Mouse (Mus musculus) granulocyte monocyte progenitor cell, adult 5-6 weeks (primary cell): ENCODE data around the gene Pole3. TPM values are rescaled to one million over a fixed set of nuclear protein-coding genes. Genes with fewer than 3 reads are reported as not detected.

Experiments used
- ATAC-seq: replicated peaks from 2 replicates; pipeline ENCODE4 v1.8.0; 2016; ENCODE audit warnings: mild to moderate bottlenecking, moderate TSS enrichment, inconsistent platforms; ENCODE audit not compliant: poor library complexity, severe bottlenecking
- total RNA-seq, 2 experiments: library from RNA; stranded (forward) in 1 of 2; stranded (reverse) in 1 of 2; fragments of 200-712, 200-1000 nt in 1 of 2; fragments of >200 nt in 1 of 2; fragmentation: Nextera tagmentation in 1 of 2; gene quantifications; 2 replicates each; pipeline ENCODE4 v1.2.3; 2014 to 2017

The Pole3 gene
- 63.7 and 69.6 TPM in 2 replicates for total RNA-seq (2014; fragmentation: Nextera tagmentation)
- 72.0 and 76.7 TPM in 2 replicates for total RNA-seq (2017)

DNA sequence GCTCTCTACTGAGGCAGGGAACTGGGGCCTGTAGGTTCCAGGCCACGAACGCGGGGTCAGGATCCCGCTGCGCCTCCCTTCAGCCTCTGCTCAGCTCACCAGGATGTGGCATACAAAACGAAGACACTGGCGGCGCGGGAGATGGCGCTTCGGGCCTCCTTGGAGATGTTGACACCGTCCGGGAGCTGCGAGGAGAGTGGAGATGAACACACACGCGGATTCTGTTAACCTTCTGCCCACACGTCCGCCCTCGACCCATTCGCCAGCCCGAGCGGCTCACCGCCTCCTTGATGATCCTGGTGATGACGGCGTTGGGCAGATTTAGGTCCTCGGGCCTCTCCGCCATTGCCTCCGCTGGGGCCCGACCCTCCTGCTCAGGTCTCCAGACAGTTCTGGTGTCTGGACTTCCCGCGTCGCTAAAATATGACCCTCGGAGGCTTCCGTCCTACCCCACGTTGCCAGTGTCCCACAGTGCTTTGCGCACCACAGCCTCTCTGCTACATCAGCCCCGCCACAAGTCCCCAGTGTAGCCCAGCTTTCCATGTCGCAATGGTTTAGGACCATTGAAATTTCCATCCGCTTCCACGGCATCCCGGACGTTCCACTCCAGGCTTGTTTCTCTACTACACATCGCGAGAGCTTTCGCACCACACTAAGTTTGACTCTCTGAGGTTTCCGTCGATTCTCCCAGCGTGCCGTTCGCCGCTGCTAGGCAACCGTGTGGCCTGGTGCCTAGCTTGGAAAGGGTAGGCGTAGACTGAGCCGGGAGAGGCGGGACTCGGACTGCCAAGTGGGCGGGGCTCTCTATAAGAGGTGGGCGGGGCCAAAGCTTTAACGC, at the start of gene Pole3, which contains the start of gene 4933430I17Rik:
Gene Pole3 (minus strand): TSS at position 418 of the 838 bp plus-strand sequence.
Gene 4933430I17Rik (plus strand): TSS at position 719 of the 838 bp plus-strand sequence.
- peak; percentile 96 for ATAC-seq

DNA sequence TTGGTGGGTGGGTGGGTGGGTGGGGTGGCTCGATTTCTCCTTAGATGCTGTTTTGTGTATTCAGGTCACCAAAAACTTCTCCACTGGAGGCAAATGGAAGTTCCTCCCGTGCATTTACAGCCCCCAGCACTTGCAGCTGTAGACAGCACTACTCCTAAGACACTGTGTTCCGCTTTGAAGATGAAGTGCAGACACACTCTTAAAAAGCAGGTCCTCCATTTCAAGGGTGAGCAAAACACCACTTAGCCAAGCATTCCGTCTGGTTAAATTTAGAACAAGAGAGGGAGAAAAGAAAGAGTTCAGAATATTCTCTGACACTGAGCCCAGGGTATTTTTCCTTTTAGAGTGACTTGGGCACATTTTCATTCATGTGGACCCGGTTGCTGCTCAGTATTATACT, 45.2 kb upstream of the Pole3 start:
- ATAC-seq = no peak

DNA sequence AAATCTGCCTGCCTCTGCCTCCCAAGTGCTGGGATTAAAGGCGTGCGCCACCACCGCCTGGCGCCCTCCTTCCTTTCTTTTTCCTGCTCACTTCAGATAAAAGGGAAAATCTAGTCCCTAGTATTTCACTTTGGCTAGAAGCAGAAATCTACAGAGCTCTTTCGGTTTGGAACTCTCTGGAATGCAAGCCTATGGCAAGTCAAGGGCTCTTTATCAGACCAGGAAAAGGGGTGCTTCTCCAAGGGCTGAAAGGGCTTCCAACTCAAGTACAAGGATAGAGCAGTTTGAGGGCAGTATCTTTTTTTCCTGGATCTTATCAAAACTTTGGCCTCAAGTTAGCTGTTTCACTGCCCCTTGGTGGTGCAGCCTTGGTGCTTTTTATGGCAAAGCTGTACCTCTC, 44.7 kb upstream of the Pole3 start:
- ATAC-seq = no peak

GRCm38 (mm10) chr4:62568359-62568758, 43.5 kb upstream of the Pole3 start:
- no peak for ATAC-seq

DNA sequence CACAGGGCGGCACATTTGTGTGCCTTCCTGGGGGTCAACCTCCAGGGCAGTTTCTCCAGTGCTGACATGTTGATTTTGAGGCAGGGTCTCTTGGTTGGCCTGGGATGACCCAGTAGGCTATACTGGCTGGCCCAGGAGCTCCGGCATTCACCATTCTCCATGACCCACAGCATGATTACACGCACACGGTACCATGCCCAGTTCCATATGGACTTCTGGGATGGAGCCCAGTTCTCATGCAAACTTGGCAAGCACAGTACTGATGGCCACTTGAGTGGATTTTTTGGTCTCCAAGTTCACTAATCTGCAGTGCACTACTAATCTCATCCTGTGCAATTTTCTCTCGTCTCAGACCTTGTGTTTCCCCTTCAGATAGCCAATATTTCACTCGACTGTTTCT, 42.8 kb upstream of the Pole3 start:
- ATAC-seq = no peak

DNA sequence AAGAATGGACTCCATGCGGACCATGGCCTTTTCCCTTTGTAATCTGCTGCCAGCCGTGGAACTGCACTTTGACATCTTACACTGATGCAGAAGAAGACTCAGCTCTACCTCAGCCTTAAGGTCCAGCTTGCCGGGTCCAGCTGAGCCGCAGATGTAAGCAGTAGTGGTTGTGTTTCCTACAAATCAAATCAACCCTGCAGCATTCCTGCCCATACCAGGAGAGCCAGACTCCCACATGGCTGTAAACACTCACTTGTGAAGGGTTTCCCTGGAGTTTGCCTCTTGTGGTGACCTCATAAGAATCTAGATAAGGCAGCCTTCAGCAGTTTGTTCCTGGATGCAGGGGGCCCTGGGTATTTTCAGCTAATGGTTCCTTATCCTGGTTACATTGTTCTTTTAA, 41.7 kb upstream of the Pole3 start:
- ATAC-seq = no peak

DNA sequence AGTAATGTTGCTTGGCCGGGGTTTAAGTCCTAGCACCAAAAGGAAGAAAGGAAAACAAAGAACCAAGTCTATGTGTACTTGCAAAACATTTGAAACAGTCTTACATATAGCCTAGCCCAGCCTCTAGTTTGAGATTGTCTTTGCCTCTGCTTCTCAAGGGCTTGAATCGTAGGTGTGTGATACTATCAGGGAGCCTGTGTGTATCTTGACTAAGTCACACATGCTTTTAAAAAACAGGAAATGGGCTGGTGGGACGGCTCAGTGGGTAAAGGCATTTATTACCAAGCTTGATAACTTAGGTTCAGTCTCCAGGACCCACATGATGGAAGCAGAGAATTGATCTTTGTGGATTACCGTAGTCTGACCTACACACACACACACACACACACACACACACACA, 37.1 kb upstream of the Pole3 start:
- ATAC-seq = no peak

- no peak for ATAC-seq
Measured at GRCm38 (mm10) chr4:62561630-62562001, 36.7 kb upstream of the Pole3 start.

DNA sequence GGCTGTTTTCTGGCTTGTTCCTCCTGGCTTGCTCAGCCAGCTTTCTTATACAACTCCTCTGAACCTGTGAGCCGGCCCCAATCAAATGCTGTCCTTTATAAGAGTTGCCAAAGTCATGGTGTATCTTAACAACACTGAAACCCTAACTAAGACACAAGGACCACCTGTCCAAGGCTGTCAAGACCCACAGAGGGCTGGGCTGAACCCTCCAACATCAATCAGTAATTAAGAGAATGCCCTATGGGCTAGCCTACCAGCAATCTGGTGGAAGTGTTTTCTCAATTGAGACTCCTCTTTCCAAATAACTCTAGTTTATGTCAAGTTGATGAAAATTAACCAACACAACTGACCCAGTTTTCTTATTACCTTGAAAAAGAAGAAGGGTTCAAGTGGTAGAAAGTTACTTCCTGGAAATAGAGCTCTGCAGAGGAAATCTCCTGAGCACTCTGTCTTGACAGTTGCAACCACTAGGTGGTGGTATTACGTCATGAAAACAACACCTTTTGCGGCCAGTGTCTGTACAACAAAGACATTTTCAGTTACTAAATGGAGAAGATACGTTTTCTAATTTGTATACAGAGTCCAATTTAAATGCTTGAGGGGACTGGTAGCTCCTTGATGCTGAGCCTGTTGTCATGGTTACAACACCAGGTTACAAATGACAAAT, 36.2 kb upstream of the Pole3 start:
- ATAC-seq = peak; percentile 94

DNA sequence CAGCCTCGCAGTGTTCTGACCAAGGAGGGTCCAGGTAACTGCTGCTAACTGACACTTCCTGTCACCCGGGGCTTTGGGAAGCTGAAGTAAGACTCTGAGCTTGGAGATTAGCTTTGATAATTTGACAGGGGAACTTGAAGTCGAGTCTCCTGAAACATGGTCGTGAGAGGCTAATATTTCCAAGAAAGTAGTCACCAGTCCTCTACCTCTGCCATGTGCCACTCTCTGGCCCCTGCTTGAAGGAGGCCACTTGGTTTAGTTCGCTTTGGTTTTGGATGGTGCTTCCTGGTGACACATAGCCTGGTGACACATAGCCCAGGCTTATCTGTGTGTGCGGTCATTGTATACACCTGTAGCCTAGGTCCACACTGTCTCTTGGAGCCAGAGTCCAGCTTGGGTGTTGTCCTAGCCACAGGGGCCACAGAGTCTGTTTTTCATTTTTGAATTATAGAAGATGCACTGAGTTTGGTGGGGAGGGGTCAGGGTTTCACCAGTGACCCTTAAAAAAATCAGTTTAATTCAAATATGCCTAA, 35.0 kb upstream of the Pole3 start, which contains the start of gene Rgs3:
Gene Rgs3 (plus strand): TSS at position 51 of the 533 bp plus-strand sequence.
- ATAC-seq = no peak

DNA sequence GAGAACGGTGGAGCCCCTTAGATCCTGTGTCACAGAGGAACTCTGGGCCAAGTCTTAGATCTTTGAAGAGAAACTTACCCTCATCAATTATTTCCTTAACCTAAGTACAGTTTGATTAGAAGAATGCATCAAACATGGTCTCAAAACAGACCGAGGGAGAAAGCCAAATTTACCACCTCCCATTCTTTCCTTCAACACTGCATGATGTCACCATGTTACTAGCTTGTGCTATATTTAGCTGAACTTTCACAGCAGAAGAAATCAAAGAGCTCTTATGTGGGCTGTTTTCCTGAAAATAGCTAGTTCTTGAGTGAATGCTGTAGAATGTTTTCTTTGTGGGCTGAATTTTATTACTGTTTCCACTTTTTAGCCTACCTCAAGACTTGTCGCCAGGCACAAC, 32.6 kb upstream of the Pole3 start:
- ATAC-seq = no peak

- no peak for ATAC-seq
Measured at GRCm38 (mm10) chr4:62551966-62552365, 27.1 kb upstream of the Pole3 start.

- ATAC-seq = no peak
Measured at GRCm38 (mm10) chr4:62544801-62545200, 19.9 kb upstream of the Pole3 start.

- no peak for ATAC-seq
Measured at GRCm38 (mm10) chr4:62543782-62544181, 18.9 kb upstream of the Pole3 start.

- ATAC-seq = no peak
Measured at GRCm38 (mm10) chr4:62541802-62542201, 16.9 kb upstream of the Pole3 start.

- no peak for ATAC-seq
Measured at GRCm38 (mm10) chr4:62533729-62534128, 8.9 kb upstream of the Pole3 start.

GRCm38 (mm10) chr4:62527655-62528054, 2.8 kb upstream of the Pole3 start:
- ATAC-seq = no peak

DNA sequence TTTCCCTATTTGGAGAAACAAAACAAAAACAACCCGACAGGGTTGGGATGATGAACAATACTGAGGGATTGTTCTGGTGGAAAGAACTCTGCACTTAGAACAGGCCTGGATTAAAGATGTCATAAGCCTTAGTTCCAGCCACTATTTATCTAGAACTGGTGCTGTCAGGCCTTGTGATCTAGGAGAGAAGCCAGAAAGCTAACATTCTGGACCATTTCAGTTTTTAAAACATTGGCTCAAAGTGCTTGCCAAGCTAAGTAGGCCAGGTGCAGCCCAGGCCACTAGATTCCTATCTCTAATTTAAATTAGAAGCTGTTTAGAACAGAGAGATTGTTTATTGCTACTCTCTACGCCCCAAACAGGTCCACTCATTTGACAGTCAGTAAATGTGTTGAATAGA, 1.4 kb upstream of the Pole3 start:
- no peak for ATAC-seq

GRCm38 (mm10) chr4:62525489-62525811, 582 bp upstream of the Pole3 start:
- ATAC-seq = no peak

DNA sequence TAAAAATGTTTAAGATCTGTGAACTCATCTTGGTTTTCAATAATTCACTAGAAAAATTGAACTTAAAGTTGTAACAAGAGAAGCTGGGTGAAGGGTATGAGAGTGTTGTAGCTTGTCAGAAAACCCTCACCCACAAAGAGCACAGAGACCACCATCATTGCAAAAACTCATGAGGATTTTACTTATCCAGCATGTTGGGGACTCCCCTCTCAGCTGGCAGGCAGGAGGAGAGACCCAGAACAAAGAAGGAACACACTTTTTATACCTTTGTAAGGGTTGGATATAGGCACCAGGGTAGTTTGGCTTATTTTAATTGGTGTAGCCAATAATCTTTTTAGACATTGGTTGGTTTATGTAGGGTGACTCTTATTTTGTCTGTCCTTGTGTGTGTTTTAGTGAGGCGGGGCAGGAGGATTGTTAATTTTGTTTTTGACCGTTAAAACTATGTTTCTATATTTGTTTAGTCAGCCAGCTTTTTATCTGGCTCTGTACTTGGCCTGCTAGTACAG, 3.9 kb downstream of the Pole3 start:
- ATAC-seq = no peak

DNA sequence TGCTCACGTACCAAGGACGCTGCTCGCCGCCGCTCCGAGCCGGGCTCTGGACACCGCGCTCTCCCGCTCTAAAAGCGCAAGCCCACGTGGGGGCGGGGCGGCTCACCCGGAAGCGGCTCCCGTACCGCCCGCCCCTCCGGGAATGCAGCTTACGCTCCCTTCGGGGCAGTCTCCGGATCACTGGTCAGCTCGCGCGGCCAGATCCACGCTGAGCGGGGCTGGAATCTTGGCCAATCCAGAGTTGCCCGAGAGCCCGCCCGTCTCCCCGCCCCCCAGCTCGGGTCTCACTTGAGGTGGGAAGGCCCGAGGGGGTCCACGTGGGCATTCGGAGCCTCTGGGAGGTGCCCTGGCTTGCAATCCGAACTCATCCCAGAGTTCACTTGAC, 5.0 kb downstream of the Pole3 start, which contains the start of gene Alad:
Gene Alad (minus strand): TSS at position 70 of the 385 bp plus-strand sequence.
- ATAC-seq = peak; percentile 77
